Mouse (Mus musculus): ENCODE results near the gene Stau1.
"Not testable (repeated sequence)": the region's sequence is repeated elsewhere in the genome, so short reads cannot be mapped to it uniquely, and the experiment has no call there.

Stau1 gene

GRCm38 (mm10) chr2:166995796-166996532 is at the start of gene Stau1:
Stau1 (minus strand) TSS chr2:166996299.
- DNase-seq (ENCODE audit: low read depth, low spot score): peak; percentile 89

- DNase-seq (ENCODE audit: low read depth, low spot score): no peak
Measured at GRCm38 (mm10) chr2:167043400-167044121, 47.5 kb upstream of the Stau1 start.

- DNase-seq (ENCODE audit: low read depth, low spot score): no peak
Measured at GRCm38 (mm10) chr2:167039386-167039785, 43.3 kb upstream of the Stau1 start.

GRCm38 (mm10) chr2:167038716-167039115 is 42.6 kb upstream of the Stau1 start:
- no peak for DNase-seq (ENCODE audit: low read depth, low spot score)

GRCm38 (mm10) chr2:167038297-167038696 is 42.2 kb upstream of the Stau1 start:
- DNase-seq (ENCODE audit: low read depth, low spot score): no peak

- DNase-seq (ENCODE audit: low read depth, low spot score): no peak
Measured at GRCm38 (mm10) chr2:167037710-167038109, 41.6 kb upstream of the Stau1 start.

GRCm38 (mm10) chr2:167030507-167030906 is 34.4 kb upstream of the Stau1 start:
- DNase-seq (ENCODE audit: low read depth, low spot score): no peak

- DNase-seq (ENCODE audit: low read depth, low spot score): no peak
Measured at GRCm38 (mm10) chr2:167028553-167028952, 32.5 kb upstream of the Stau1 start.

GRCm38 (mm10) chr2:167019396-167019795 is 23.3 kb upstream of the Stau1 start:
- no peak for DNase-seq (ENCODE audit: low read depth, low spot score)

GRCm38 (mm10) chr2:167015382-167015718 is 19.3 kb upstream of the Stau1 start:
- DNase-seq (ENCODE audit: low read depth, low spot score): no peak

GRCm38 (mm10) chr2:167014702-167015381 is 18.7 kb upstream of the Stau1 start, which contains the start of gene Ddx27:
Ddx27 (plus strand) TSS chr2:167015193.
- DNase-seq (ENCODE audit: low read depth, low spot score): peak; percentile 84

- DNase-seq (ENCODE audit: low read depth, low spot score): no peak
Measured at GRCm38 (mm10) chr2:167010546-167010945, 14.4 kb upstream of the Stau1 start.

- no peak for DNase-seq (ENCODE audit: low read depth, low spot score)
Measured at GRCm38 (mm10) chr2:167009483-167009882, 13.4 kb upstream of the Stau1 start.

- not testable (repeated sequence) for DNase-seq (ENCODE audit: low read depth, low spot score)
Measured at GRCm38 (mm10) chr2:167007565-167007964, 11.5 kb upstream of the Stau1 start.

GRCm38 (mm10) chr2:167007001-167007491 is 10.9 kb upstream of the Stau1 start:
- DNase-seq (ENCODE audit: low read depth, low spot score): no peak

GRCm38 (mm10) chr2:167006355-167006754 is 10.3 kb upstream of the Stau1 start:
- no peak for DNase-seq (ENCODE audit: low read depth, low spot score)

- DNase-seq (ENCODE audit: low read depth, low spot score): peak; percentile 56
Measured at GRCm38 (mm10) chr2:167004099-167004854, 8.2 kb upstream of the Stau1 start.

- DNase-seq (ENCODE audit: low read depth, low spot score): no peak
Measured at GRCm38 (mm10) chr2:167001486-167001885, 5.4 kb upstream of the Stau1 start.

GRCm38 (mm10) chr2:166996533-166996894 is 415 bp upstream of the Stau1 start:
- no peak for DNase-seq (ENCODE audit: low read depth, low spot score)

GRCm38 (mm10) chr2:166995021-166995795 is 891 bp downstream of the Stau1 start:
- DNase-seq (ENCODE audit: low read depth, low spot score): no peak

GRCm38 (mm10) chr2:166991945-166992344 is 4.2 kb downstream of the Stau1 start:
- DNase-seq (ENCODE audit: low read depth, low spot score): no peak

Measured in retina, adult 2 months (tissue).